Mouse (Mus musculus) gastrocnemius, postnatal 14 days (tissue): ENCODE data around the gene Slc9a6. TPM values are rescaled to one million over a fixed set of nuclear protein-coding genes. Genes with fewer than 3 reads are reported as not detected.
A peak's percentile ranks its signal among the peaks of the same experiment; 100 is the strongest.

Experiments
- DNase-seq: peaks from one replicate; pipeline ENCODE4 v3.0.0; 2021; ENCODE audit warnings: mixed read lengths
- intact Hi-C: fragments of 180-260 bp; cut with DNase I; formaldehyde crosslinking; loops from one replicate; pipeline ENCODE4 v1.15.1; 2025; ENCODE audit warnings: low total_unique reads
- long read RNA-seq, 2 experiments: library from polyadenylated mRNA; stranded (forward); transcript quantifications; one replicate each; pipeline ENCODE4 v2.0.0; 2021
- total RNA-seq, 2 experiments: library from RNA; stranded (reverse); gene quantifications; 2 replicates each; pipeline ENCODE4 v1.2.3; 2021

Gene Slc9a6
- 10 to 100 TPM; 14.9 to 19.7 TPM for total RNA-seq
- long read RNA-seq, experiment 1, full-length matches to known transcripts = 4 of 8 reads
- long read RNA-seq, experiment 1, partial matches to known transcripts = 0 of 8 reads
- long read RNA-seq, experiment 1, other reads (novel, unspliced or antisense) = 4 of 8 reads
- long read RNA-seq, experiment 2, full-length matches to known transcripts = 11 of 15 reads
- long read RNA-seq, experiment 2, partial matches to known transcripts = 0 of 15 reads
- long read RNA-seq, experiment 2, other reads (novel, unspliced or antisense) = 4 of 15 reads

DNA sequence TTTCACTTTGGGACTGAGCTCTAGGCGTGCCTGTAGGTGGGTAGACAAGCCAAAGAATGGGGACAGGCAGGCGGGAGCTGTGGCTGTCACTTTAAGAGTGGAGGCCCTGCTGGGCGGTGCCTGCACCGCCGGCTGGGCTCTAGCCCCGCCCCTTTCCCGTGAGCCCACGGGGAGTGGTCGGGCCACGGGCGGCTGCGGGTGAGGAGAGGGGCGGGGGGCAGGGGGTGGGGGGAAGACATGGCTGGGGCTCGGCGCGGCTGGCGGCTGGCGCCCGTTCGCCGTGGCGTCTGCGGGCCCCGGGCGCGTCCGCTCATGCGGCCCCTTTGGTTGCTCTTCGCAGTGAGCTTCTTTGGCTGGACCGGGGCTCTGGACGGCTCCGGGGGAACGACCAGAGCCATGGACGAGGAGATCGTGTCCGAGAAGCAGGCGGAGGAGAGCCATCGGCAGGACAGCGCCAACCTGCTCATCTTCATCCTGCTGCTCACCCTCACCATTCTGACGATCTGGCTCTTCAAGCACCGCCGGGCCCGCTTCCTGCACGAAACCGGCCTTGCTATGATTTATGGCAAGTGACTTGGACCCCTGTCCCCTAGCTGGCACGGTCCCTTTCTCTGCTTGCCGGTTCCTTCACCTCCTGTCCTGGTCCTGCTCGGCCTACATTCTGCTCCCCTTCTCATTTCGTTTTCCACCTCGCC, at the start of gene Slc9a6:
Gene Slc9a6 (plus strand): TSS at position 135 of the 695 bp plus-strand sequence.
- DNase-seq = peak; percentile 76
- intact Hi-C loops = no loop called here

DNA sequence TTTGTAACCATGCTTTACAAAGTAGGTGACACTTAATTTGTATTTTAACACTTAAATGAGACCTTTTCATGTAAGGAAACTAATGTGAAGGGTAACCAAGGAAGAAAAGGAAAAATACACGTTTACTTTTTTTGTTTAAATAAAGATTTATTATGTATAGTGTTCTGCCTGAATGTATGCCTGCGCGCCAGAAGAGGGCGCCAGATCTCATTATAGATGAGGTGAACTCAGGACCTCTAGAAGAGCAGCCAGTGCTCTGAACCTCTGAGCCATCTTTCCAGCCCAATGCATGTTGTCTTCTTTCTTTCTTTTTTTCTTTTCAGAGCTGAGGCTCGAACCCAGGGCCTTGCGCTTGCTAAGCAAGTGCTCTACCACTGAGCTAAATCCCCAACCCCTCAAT, 37.1 kb upstream of the Slc9a6 start:
- DNase-seq = peak; percentile 9
- intact Hi-C loops = no loop called here

DNA sequence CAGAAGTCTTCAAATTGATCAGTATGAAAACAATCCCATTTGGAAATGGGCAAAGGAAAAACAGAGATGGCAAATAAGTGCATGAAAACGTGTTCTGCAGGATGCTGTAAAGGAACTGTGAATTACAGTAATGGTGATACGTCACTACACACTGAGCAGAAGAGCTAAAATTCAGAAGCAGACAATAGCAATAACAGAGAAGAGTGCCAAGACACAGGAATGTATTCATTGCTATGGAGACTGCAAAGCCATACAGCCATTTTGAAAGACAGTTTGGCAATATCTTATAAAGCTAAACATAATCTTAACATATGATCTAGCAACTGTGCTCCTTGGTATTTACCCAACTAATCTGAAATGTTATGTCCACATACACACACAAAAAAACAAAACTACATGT, 31.4 kb upstream of the Slc9a6 start:
- intact Hi-C loops = no loop called here
- no peak for DNase-seq

DNA sequence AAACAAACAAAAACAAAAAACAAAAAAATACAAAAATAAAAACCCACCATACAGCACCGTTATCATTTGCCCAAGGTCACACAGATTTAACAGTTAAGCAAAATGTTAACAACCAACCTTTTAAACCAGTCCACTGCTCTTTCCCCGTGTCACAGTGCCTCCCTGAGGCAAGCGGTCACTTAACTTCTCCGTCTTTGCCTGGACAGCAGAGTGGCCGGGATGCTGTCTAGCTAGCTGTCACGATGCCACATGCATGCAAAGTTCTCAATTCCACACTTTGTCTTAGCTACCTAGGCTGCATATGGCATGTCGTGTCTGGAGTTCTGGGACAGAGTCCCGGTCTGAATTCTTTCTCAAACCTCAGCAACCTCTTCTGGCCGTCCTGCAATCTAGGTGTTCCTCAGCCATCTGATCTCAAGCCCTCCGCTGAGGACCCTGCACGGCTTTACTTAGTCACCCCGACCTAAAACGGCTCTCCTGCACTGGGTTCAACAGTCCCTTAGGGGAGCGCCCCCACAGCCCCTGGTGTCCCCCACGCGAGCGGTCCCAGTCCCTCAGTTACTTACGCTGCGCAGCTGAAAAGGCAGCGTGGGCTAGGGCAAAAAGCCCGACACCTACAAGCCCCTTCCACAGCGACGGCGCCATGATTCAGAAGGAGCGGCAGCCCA, 12.2 kb upstream of the Slc9a6 start:
- intact Hi-C loops = no loop called here
- peak; percentile 10 for DNase-seq

DNA sequence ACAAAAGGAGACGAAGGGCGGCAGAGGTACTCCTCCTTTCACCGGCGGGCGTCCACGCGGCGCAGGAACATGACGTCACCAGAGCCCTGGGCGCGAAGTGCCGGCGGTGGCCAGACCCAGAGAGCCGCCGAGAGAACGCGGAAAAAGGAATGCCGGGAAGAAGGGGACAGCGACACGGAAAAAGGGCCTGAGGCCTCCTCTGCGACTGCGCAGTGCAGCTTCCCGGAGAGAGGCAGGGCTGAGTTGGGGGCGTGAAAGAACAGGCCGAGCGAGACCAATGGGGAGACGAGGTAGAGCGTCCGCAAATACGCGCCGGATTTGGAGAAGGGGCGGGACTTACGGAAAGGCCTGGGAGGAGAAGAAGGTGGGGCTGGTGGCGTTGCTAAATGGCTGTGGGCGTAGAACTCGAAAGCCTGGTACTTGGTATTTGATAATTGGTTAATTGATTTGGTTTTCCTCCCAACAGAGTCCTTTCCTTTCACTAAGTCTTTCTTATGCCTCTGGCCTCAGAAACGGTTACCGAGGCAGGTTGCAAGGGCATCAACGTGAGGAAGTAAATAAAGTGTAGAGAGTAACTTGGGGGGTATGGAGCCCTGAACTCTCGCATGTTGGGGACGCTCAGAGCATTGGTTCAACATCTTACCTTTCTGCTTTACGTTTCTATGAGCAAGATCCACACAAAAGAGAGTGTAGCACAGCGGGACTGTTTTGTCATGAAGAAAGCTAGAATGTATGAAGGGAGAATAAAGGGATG, 11.5 kb upstream of the Slc9a6 start, which contains the start of gene Mmgt1:
Gene Mmgt1 (minus strand): TSS at position 183 of the 754 bp plus-strand sequence.
- DNase-seq = peak; percentile 92
- intact Hi-C loops = no loop called here

DNA sequence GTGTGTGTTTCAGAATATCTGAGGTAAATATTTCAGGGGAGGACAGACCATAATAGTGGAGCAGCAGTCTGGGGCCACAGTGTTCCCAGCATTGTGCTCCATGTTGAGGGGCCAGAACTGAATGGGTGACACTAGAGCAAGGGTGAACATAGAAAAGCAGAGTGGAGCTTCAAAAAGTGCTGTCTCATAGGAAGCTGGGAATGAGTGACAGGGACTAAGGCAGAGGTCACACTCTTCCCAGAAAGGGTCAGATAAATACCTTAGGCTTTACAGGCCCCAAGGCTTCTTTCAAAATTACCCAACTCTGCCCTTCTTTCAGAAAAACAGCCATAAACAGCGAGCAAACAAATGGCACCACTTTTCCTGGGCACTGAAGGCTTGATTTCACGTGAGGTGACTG, 3.0 kb upstream of the Slc9a6 start:
- no peak for DNase-seq
- intact Hi-C loops = no loop called here

DNA sequence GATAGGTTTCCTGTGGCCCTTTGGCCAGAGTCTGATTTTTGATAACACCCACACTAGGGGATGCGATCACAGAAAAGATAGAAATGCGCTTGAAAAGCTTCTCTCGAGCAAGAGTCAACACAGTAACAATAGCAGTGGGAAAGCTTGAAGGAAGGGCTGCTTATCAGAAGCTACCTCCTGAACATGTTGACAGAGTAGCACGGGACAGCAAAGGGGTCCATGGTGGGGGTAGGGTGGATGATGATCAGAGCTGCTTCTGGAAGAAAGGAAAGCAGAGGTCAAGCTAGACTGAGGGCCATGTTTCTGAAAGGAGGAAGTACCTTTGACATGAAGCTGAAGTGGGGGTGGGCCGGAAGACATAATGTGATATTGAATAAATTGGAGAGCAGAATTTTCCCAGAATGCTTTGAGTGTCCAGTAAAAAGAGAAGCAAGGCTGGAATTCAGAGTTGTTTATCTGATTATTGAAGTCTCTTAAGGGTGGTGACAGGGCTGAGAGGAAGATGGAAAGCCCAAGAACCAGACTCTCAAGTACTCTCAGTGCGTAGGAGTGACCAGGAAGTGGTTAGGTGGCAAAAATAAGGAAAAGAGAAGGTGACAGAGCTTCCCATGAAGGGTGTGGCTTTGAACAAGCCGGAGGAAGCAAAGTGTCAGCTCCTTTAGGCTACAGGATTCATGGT, 2.4 kb upstream of the Slc9a6 start:
- no peak for DNase-seq
- intact Hi-C loops = no loop called here

DNA sequence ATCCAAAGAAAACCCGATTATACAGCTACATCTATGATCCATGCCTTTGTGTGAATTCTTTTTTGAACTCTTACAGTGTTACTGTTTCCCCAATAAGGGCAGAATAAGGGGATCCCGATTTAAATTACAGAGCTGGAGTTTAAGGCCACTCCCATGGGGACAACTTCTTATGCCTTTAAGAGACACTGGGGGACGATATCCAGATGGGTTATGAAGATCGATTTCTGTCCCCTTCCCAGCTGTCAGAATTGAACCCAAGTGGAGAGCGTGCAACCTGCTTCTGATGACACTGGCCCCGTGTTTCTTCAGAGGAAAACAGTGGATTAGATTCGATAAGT, 303 bp upstream of the Slc9a6 start:
- intact Hi-C loops = no loop called here
- no peak for DNase-seq

DNA sequence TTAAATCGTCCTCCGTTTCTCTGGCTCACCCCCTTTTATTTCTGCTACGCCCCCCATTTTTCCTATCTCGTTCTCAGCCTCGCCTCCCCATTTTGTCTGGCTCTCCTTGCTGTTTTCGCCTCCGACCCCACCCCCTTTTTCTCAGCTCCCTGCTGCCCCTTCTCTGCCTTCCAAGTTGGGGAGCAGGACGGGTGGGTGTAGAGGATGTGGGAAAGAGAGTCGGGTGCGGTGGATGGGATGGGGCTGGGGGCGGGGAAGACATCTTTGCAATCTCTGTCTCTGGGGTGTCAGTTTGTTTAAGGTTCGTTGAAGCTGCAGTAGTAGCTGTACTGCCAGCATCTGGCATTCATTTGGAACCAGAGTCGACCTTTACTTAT, 749 bp downstream of the Slc9a6 start:
- intact Hi-C loops = no loop called here
- DNase-seq = no peak

DNA sequence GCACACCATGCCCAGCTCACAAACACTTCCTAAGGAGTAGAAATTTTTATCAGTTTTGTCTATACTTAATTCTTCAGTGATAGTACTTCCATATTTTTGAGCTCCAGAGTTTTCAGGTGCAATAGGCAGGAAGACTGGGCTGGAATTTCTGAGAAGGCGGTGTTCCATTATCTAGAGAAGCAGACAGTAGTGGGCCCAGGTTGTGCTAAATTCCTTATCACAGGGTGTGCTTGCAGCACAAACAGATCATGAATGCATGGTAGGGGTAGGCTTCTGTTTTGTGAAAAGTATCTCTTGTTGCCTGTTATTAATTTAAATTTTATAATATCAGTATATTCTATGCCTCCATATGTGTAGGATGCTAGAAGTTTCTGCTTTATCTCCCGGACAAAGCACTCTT, 5.7 kb downstream of the Slc9a6 start:
- no peak for DNase-seq

DNA sequence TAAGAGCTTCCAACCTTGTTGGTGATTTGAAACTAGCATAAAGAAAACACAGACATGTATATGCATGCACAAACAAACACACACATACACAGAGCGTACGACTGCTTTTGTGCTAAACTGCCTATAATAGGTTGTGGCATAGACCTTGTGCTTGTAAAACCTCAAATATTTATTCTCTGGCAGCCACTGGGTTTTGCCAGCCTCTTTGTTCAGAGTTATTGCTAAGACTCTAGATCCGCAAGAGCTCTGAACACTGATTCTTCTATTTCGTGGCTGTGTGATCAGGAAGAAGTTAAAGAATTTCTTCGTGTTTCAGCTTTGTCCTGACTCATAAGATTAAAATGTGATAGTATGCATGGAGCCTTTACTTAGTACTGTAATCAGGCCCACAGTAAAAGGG, 26.6 kb downstream of the Slc9a6 start:
- intact Hi-C loops = no loop called here
- DNase-seq = no peak

More for the DNA sequence above, 5.7 kb downstream of the Slc9a6 start:
- intact Hi-C loops = no loop called here

DNA sequence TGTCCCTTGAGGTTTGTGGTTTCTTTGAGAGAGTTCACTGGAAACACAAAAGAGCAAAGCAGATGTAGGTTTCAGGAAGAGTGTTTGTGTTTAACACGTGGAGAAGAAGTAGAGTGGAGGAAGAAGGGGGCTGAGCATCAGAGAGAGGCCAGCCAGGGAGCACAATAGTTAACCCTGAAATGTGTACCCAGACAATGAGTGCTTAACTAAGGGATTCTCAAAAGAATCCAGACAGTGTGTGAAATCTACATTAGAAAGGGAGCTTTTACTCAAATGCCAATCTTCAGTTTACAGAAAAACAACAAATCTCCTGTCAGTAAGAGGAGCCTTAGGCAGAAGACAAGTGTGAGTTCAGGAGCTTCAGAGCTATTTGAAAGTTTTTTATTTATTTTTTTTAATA, 30.5 kb downstream of the Slc9a6 start:
- intact Hi-C loops = loop anchor here (10.0 kb wide), 1 partner anchor 195 kb away; no protein-coding TSS in a partner anchor
- no peak for DNase-seq

DNA sequence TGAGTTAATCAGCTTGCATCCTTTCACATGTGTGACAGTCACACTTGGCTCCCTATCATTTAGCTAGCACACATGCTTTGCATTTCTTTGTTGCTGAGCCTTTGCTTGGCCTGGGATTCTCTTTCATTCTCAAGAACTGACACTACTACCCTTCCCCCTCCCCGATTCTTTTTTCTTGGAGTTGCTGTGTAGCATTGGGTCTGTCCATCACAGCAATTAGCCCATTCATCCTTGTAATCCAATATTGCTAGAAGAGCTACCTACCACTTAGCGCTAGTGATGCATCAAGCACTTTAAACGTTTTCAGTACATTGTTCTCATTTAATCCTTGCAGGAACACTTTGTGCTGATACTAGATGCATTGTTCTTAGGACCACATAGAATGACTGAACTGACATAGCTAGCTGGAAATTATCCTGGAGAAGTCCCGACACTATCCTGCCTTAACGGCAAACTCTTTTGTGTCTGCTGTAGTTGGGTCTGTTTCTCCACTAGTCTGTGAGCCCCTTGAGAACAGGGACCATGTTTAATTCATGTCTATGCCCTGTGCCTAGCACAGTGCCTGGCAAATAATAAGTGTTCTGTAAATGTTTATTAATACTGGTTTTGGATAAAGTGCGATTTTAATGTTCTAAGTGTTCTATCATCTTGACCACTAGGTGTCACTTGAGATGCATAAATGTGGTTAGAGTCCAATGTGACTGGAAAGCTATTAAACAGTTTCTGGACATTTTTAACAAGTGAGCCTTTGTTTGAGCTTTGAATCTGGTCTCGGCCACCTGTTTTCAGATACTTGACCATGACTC, 40.2 kb downstream of the Slc9a6 start:
- no peak for DNase-seq
- intact Hi-C loops = loop anchor here (10.0 kb wide), 2 partner anchors 85 to 185 kb away; partner anchors contain the start of gene Fhl1

DNA sequence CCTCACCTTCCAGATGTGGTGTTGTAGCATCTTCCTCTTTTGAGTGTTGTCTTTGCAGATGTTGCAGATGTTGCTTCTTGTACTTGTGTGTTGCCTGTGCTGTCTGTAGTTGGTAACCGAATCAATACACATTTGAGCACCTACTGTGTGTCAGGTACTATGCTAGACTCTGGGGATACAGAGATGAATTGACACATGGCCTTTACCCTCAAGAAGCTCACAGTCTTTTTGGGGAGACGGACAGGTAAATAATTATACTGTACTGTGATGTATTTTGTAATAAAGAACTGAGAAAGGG, 40.7 kb downstream of the Slc9a6 start:
- intact Hi-C loops = loop anchor here (10.0 kb wide), 1 partner anchor 84 kb away; the partner anchor contains the start of gene Fhl1

DNA sequence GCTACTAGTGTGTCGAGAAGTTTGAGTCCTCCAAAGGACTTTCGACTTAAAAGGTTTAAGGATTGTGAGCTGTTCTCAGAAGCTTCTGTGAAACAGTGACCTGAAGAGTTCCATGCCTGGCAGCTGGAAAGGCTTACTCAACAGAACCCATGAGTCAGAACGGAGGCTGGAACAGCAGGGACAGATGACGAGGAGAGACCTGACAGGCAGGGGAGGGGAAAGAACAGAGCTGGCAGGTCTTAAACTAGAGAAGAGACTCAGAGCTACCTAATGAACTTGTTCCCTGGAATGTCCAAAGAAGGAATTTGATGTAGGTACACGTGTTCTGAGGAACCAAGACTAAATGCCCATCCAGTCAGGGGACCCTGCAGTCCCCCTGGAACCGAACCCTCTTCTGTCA, 41.3 kb downstream of the Slc9a6 start:
- DNase-seq = no peak
- intact Hi-C loops = loop anchor here (10.0 kb wide), 1 partner anchor 84 kb away; the partner anchor contains the start of gene Fhl1

More for the DNA sequence above, 40.7 kb downstream of the Slc9a6 start:
- DNase-seq = no peak

DNA sequence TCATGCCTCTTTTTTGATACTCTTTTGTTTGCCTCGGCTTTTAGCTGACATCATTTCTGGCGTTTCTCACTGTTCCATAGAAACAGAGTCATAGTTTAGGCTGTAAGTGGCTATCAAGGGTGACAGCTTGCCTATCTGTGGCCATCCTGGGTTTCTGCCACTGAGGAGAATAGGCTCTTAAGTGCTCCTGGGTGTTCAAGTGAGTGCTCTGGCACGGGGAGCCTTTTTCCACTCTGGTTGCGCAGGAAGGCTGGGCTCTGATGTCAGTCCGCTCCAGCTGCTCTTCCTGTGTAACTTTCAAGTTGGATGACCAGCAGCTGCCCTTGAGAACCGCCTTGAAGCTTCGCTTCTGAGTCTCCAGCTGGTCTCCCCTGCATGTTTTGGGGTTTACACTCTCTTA, 42.2 kb downstream of the Slc9a6 start:
- peak; percentile 63 for DNase-seq
- intact Hi-C loops = loop anchor here (10.0 kb wide), 1 partner anchor 83 kb away; the partner anchor contains the start of gene Fhl1

DNA sequence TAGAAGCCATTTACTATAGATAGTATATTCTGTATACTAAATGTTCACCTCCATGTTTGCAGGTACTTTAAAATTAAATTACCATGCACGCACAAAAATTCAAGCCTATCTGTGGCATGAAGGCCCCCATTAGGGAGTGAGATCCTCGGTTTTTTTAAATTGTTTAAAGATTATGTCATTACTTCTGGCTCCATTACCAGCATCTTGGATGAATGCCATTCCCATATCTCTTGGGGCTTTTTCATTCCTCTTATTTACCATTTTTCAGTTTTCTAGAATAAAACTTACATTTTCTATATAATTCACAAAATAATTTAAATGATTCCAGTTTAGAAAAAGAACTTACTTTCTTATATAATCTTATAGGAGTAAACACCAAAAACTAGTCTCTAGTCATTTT, 46.1 kb downstream of the Slc9a6 start:
- no peak for DNase-seq
- intact Hi-C loops = loop anchor here (10.0 kb wide), 1 partner anchor 79 kb away; the partner anchor contains the start of gene Fhl1

DNA sequence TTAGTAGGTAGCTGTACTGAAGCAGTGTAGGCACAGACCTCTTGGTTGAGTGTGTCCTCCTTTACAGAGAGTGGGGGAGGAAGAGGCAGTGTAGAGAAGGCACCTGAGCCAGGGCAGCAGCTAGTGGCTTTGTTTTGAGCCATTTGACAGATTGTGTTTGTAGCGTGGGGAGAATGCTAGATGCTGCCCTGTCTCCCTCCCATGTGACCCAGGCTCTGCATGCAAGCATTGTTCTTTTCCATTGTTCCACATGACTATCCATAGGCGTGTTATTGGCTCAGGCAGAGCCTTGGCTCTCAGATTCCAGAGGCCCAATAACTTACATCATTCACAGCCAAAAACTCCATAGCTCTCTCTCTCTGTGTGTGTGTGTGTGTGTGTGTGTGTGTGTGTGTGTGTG, 49.7 kb downstream of the Slc9a6 start:
- DNase-seq = no peak
- intact Hi-C loops = loop anchor here (10.0 kb wide), 1 partner anchor 76 kb away; the partner anchor contains the start of gene Fhl1
